Mouse (Mus musculus): ENCODE measurements around the gene Ap1g1. TPM values are rescaled to one million over a fixed set of nuclear protein-coding genes. Genes with fewer than 3 reads are reported as not detected.

Gene Ap1g1
- polyA plus RNA-seq, 1 experiment from 2014 or later, result 39.1 TPM

- Histone ChIP-seq H3K9me3 (ENCODE audit: control insufficient read depth, low read length) (no peaks in the 10 kb centered on the region), H3K36me3 (replicated peaks; ENCODE audit: control insufficient read depth, insufficient read depth) (peaks cover 11% of the 10 kb centered on the region; the same call in 1 of the 2 replicates), H3K27me3 (ENCODE audit: control insufficient read depth, insufficient read depth, low read length) (no peaks in the 10 kb centered on the region), H3K4me3 (replicated peaks; ENCODE audit: low read length) (no peak overlapping the region), H3K27ac (no peak overlapping the region), H3K4me1 (replicated peaks; ENCODE audit: control insufficient read depth, insufficient read depth, low read length) (no peaks in the 10 kb centered on the region), H3K4me2 (replicated peaks) (no peak overlapping the region), H3K9ac (no peak overlapping the region)
- no peak for ATAC-seq (ENCODE audit: low FRiP score)
- DNase-seq (ENCODE audit: low spot score), result no peak
- 91% methylated on average over 1 of the region's 1 CpGs for WGBS
These were observed 116.3 kb downstream of the Ap1g1 start for GRCm38 (mm10) chr8:109894636-109895035.

GRCm38 (mm10) chr8:109895355-109895754, 117.0 kb downstream of the Ap1g1 start:
- H3K9me3 ChIP-seq (ENCODE audit: control insufficient read depth, low read length), result no peaks in the 10 kb centered on the region
- H3K4me1 ChIP-seq (replicated peaks; ENCODE audit: control insufficient read depth, insufficient read depth, low read length), result no peaks in the 10 kb centered on the region
- WGBS, result 93% methylated on average over 12 of the region's 12 CpGs
- ATAC-seq (ENCODE audit: low FRiP score), result no peak
- peaks cover 11% of the 10 kb centered on the region; the same call in 1 of the 2 replicates for H3K36me3 ChIP-seq (replicated peaks; ENCODE audit: control insufficient read depth, insufficient read depth)
- no peaks in the 10 kb centered on the region for H3K27me3 ChIP-seq (ENCODE audit: control insufficient read depth, insufficient read depth, low read length)
- no peak overlapping the region for H3K4me2 ChIP-seq (replicated peaks)
- H3K27ac ChIP-seq, result no peak overlapping the region
- DNase-seq (ENCODE audit: low spot score), result no peak
- H3K4me3 ChIP-seq (replicated peaks; ENCODE audit: low read length), result no peak overlapping the region
- H3K9ac ChIP-seq, result no peak overlapping the region

GRCm38 (mm10) chr8:109902379-109902778, 124.0 kb downstream of the Ap1g1 start:
- H3K9ac ChIP-seq, result no peak overlapping the region
- no peaks in the 10 kb centered on the region for H3K27me3 ChIP-seq (ENCODE audit: control insufficient read depth, insufficient read depth, low read length)
- H3K36me3 ChIP-seq (replicated peaks; ENCODE audit: control insufficient read depth, insufficient read depth), result peaks cover 26% of the 10 kb centered on the region
- no peak overlapping the region for H3K4me3 ChIP-seq (replicated peaks; ENCODE audit: low read length)
- DNase-seq (ENCODE audit: low spot score) (no peak), ATAC-seq (ENCODE audit: low FRiP score) (no peak)
- H3K9me3 ChIP-seq (ENCODE audit: control insufficient read depth, low read length), result no peaks in the 10 kb centered on the region
- no peaks in the 10 kb centered on the region for H3K4me1 ChIP-seq (replicated peaks; ENCODE audit: control insufficient read depth, insufficient read depth, low read length)
- H3K4me2 ChIP-seq (replicated peaks), result no peak overlapping the region
- H3K27ac ChIP-seq, result no peak overlapping the region

GRCm38 (mm10) chr8:109903909-109904469, 125.6 kb downstream of the Ap1g1 start:
- Histone ChIP-seq H3K4me2 (replicated peaks) (no peak overlapping the region), H3K9ac (no peak overlapping the region), H3K4me1 (replicated peaks; ENCODE audit: control insufficient read depth, insufficient read depth, low read length) (no peaks in the 10 kb centered on the region), H3K9me3 (ENCODE audit: control insufficient read depth, low read length) (no peaks in the 10 kb centered on the region), H3K36me3 (replicated peaks; ENCODE audit: control insufficient read depth, insufficient read depth) (peaks cover 36% of the 10 kb centered on the region), H3K27me3 (ENCODE audit: control insufficient read depth, insufficient read depth, low read length) (no peaks in the 10 kb centered on the region), H3K27ac (peak overlapping the region; percentile 32), H3K4me3 (replicated peaks; ENCODE audit: low read length) (no peak overlapping the region)
- DNase-seq (ENCODE audit: low spot score) (no peak), ATAC-seq (ENCODE audit: low FRiP score) (no peak)
- 89% methylated on average over 10 of the region's 10 CpGs for WGBS

- ATAC-seq (ENCODE audit: low FRiP score), result no peak
- H3K36me3 ChIP-seq (replicated peaks; ENCODE audit: control insufficient read depth, insufficient read depth), result peaks cover 43% of the 10 kb centered on the region
- no peaks in the 10 kb centered on the region for H3K9me3 ChIP-seq (ENCODE audit: control insufficient read depth, low read length)
- H3K4me2 ChIP-seq (replicated peaks), result no peak overlapping the region
- no peak overlapping the region for H3K27ac ChIP-seq
- no peak overlapping the region for H3K4me3 ChIP-seq (replicated peaks; ENCODE audit: low read length)
- H3K27me3 ChIP-seq (ENCODE audit: control insufficient read depth, insufficient read depth, low read length), result no peaks in the 10 kb centered on the region
- no peak for DNase-seq (ENCODE audit: low spot score)
- H3K4me1 ChIP-seq (replicated peaks; ENCODE audit: control insufficient read depth, insufficient read depth, low read length), result no peaks in the 10 kb centered on the region
- no peak overlapping the region for H3K9ac ChIP-seq
- 98% methylated on average over 1 of the region's 1 CpGs for WGBS
These were observed 126.7 kb downstream of the Ap1g1 start for GRCm38 (mm10) chr8:109904928-109905668.

GRCm38 (mm10) chr8:109906907-109907306, 128.6 kb downstream of the Ap1g1 start:
- Histone ChIP-seq H3K27me3 (ENCODE audit: control insufficient read depth, insufficient read depth, low read length) (no peaks in the 10 kb centered on the region), H3K4me1 (replicated peaks; ENCODE audit: control insufficient read depth, insufficient read depth, low read length) (no peaks in the 10 kb centered on the region), H3K36me3 (replicated peaks; ENCODE audit: control insufficient read depth, insufficient read depth) (peaks cover 57% of the 10 kb centered on the region), H3K9ac (no peak overlapping the region), H3K4me2 (replicated peaks) (no peak overlapping the region), H3K27ac (no peak overlapping the region), H3K9me3 (ENCODE audit: control insufficient read depth, low read length) (no peaks in the 10 kb centered on the region), H3K4me3 (replicated peaks; ENCODE audit: low read length) (no peak overlapping the region)
- WGBS, result 93% methylated on average over 3 of the region's 3 CpGs
- no peak for ATAC-seq (ENCODE audit: low FRiP score)
- no peak for DNase-seq (ENCODE audit: low spot score)

GRCm38 (mm10) chr8:109907376-109907775, 129.0 kb downstream of the Ap1g1 start:
- Histone ChIP-seq H3K36me3 (replicated peaks; ENCODE audit: control insufficient read depth, insufficient read depth) (peaks cover 61% of the 10 kb centered on the region), H3K4me2 (replicated peaks) (no peak overlapping the region), H3K4me1 (replicated peaks; ENCODE audit: control insufficient read depth, insufficient read depth, low read length) (no peaks in the 10 kb centered on the region), H3K27ac (no peak overlapping the region), H3K4me3 (replicated peaks; ENCODE audit: low read length) (no peak overlapping the region), H3K27me3 (ENCODE audit: control insufficient read depth, insufficient read depth, low read length) (no peaks in the 10 kb centered on the region), H3K9me3 (ENCODE audit: control insufficient read depth, low read length) (no peaks in the 10 kb centered on the region), H3K9ac (no peak overlapping the region)
- no peak for DNase-seq (ENCODE audit: low spot score)
- 93% methylated on average over 4 of the region's 4 CpGs for WGBS
- ATAC-seq (ENCODE audit: low FRiP score), result no peak

Other genes with a start within 250 kb of the Ap1g1 start
- 12.7 and 14.7 TPM in 2 replicates for gene Dhx38, start 212.7 kb upstream of the Ap1g1 start, polyA plus RNA-seq (2014; fragmentation: Nextera tagmentation; extraction: Ambion mirVana)
- gene Txnl4b, start 212.7 kb upstream of the Ap1g1 start, polyA plus RNA-seq (2014; fragmentation: Nextera tagmentation; extraction: Ambion mirVana), result 28.2 and 31.2 TPM in 2 replicates
- gene Hp, start 199.4 kb upstream of the Ap1g1 start, polyA plus RNA-seq (2014; fragmentation: Nextera tagmentation; extraction: Ambion mirVana), result 0.40 and 0.43 TPM in 2 replicates
- 29.5 and 31.4 TPM in 2 replicates for gene Dhodh, start 169.9 kb upstream of the Ap1g1 start, polyA plus RNA-seq (2014; fragmentation: Nextera tagmentation; extraction: Ambion mirVana)
- 0.13 and 0.23 TPM in 2 replicates for gene Pkd1l3, start 164.0 kb upstream of the Ap1g1 start, polyA plus RNA-seq (2014; fragmentation: Nextera tagmentation; extraction: Ambion mirVana)
- 154 and 164 TPM in 2 replicates for gene Ist1, start 85.3 kb upstream of the Ap1g1 start, polyA plus RNA-seq (2014; fragmentation: Nextera tagmentation; extraction: Ambion mirVana)
- gene Zfp821, start 73.0 kb upstream of the Ap1g1 start, polyA plus RNA-seq (2014; fragmentation: Nextera tagmentation; extraction: Ambion mirVana), result 71.4 and 75.8 TPM in 2 replicates
- gene Atxn1l, start 40.8 kb upstream of the Ap1g1 start, polyA plus RNA-seq (2014; fragmentation: Nextera tagmentation; extraction: Ambion mirVana), result 4.6 TPM in 2 replicates
- gene Phlpp2, start 90.0 kb downstream of the Ap1g1 start, polyA plus RNA-seq (2014; fragmentation: Nextera tagmentation; extraction: Ambion mirVana), result 4.7 and 4.8 TPM in 2 replicates
- 0.69 and 0.83 TPM in 2 replicates for gene Marveld3, start 183.6 kb downstream of the Ap1g1 start, polyA plus RNA-seq (2014; fragmentation: Nextera tagmentation; extraction: Ambion mirVana)
- gene Tat, start 211.9 kb downstream of the Ap1g1 start, polyA plus RNA-seq (2014; fragmentation: Nextera tagmentation; extraction: Ambion mirVana), result not detected in 2 replicates

All from hindbrain, embryonic 14.5 days (tissue).